Mouse (Mus musculus): ENCODE measurements around the gene Slc44a2.

GRCm38 (mm10) chr9:21395692-21396091, 75.2 kb downstream of the Slc44a2 start:
- TF ChIP-seq CTCF (IDR thresholded peaks at IDR 0.05; ENCODE audit: low read depth) = no peak
- TF ChIP-seq EP300 (IDR thresholded peaks at IDR 0.05; ENCODE audit: low read depth) = no peak
